Mouse (Mus musculus) C2C12 (cell line): ENCODE data around the gene Cxadr.

Experiments
- CTCF ChIP-seq: IDR thresholded peaks from one replicate; pipeline ENCODE4 v1.5.1; 2011; ENCODE audit not compliant: control insufficient read depth, insufficient read depth, insufficient read length
- MAX ChIP-seq: IDR thresholded peaks from one replicate; pipeline ENCODE4 v1.6.1; 2011; ENCODE audit warnings: mild to moderate bottlenecking, control low read depth
- MYOD1 ChIP-seq: IDR thresholded peaks from one replicate; pipeline ENCODE4 v1.6.1; 2011; ENCODE audit warnings: low read depth; ENCODE audit not compliant: control insufficient read depth, insufficient read length
- MYOG ChIP-seq: IDR thresholded peaks from one replicate; pipeline ENCODE4 v1.6.1; 2011; ENCODE audit not compliant: control insufficient read depth, insufficient read length; ENCODE audit errors: extremely low read depth
- USF1 ChIP-seq: IDR thresholded peaks from one replicate; pipeline ENCODE4 v1.6.1; 2011; ENCODE audit warnings: low read depth, mild to moderate bottlenecking, control low read depth, moderate library complexity

DNA sequence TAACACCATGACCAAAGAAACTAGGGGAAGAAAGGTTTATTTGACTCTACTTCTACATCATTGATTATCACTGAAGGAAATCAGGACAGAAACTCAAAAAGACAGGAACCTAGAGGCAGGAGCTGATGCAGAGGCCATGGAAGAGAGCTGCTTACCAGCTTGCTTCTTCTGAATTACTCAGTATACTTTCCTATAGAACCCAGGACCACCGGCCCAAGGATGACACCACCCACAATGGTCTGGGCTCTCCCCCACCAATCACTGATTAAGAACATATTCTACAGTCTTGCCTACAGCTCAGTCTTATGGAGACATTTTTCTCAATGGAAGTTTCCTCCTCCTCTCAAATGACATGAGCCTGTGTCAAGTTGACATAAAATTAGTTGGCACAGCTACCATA, 7.2 kb upstream of the Cxadr start:
- TF ChIP-seq MAX: no peak
- TF ChIP-seq CTCF: no peak
- TF ChIP-seq USF1: no peak
- TF ChIP-seq MYOG: no peak
- no peak for TF ChIP-seq MYOD1
